Mouse (Mus musculus) heart, adult 2 months (tissue): ENCODE results near the gene Asap2.

Experiments
- CTCF ChIP-seq: fragments of 200-600 bp; IDR thresholded peaks from 2 replicates; pipeline ENCODE4 v1.8.1; 2022; ENCODE audit warnings: antibody characterized with exemption, mild to moderate bottlenecking, moderate library complexity
- POLR2A ChIP-seq: fragments of 200-500 bp; IDR thresholded peaks from 2 replicates; pipeline ENCODE4 v1.6.1; 2011; ENCODE audit warnings: mild to moderate bottlenecking, low read depth, low read length, control low read depth; ENCODE audit not compliant: insufficient read depth

DNA sequence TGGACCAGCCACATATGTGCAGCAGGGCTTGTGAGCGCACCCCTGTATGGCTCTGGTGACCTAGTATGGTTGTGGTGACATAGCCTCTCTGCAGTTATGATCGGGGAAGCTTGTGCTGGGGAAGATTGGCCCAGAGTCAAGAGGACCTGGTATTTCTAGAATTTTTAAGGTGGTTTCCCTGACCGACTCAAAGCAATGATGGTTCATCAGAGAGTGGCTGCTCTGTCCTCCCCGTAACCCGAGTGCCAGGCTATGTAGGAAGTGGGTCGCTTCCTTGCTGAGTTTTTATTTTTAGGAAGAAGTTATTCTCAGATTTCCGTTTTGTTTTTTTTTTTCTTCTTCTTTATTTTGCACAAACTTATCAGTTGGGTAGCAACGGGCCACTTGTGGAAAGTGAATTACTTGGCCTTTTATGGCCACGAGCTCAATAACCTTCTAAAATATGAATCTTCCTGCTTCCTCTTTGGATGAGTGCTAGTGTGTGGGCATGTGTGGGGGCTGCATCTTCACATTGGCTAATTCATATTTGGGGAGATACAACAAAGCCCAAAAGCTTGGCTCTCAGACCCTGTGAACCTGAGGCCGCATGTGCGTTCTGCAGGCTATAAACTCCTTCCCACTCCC lies 218.0 kb downstream of the Asap2 start:
- TF ChIP-seq POLR2A, result no peak
- TF ChIP-seq CTCF, result no peak
